Mouse (Mus musculus) lung, adult 10 weeks (tissue): ENCODE results near the gene Gm20738. TPM values are rescaled to one million over a fixed set of nuclear protein-coding genes. Genes with fewer than 3 reads are reported as not detected.

ENCODE experiments used
- polyA plus RNA-seq: library from polyadenylated mRNA; stranded (reverse); fragments of 350-450 nt; fragmentation: Illumina TruSeq; extraction: RNeasy Lipid Tissue Mini Kit (QIAGEN cat#74804); gene quantifications from one replicate; pipeline ENCODE4 v1.2.3, GENCODE M21; 2014; ENCODE audit warnings: low read depth, low replicate concordance; ENCODE audit not compliant: insufficient read depth

Gm20738 gene
- not detected for polyA plus RNA-seq

GRCm38 (mm10) chrY:37957511-37957910 is at the start of gene Gm20738:
Gm20738 (plus strand) TSS chrY:37957811.

